Mouse (Mus musculus) brain, embryonic 14.5 days (tissue): ENCODE measurements around the gene Rasgrf2.

Experiments used
- CTCF ChIP-seq: fragments of 200-500 bp; IDR thresholded peaks from 2 replicates; pipeline ENCODE4 v1.5.1; 2012; ENCODE audit warnings: inconsistent platforms, mild to moderate bottlenecking, moderate library complexity, borderline replicate concordance; ENCODE audit not compliant: insufficient read depth, insufficient read length; ENCODE audit errors: extremely low read depth
- POLR2A ChIP-seq: fragments of 200-500 bp; IDR thresholded peaks from 2 replicates; pipeline ENCODE4 v1.6.1; 2012; ENCODE audit warnings: mild to moderate bottlenecking, inconsistent platforms, borderline replicate concordance; ENCODE audit not compliant: poor library complexity, insufficient read depth, insufficient read length, severe bottlenecking; ENCODE audit errors: extremely low read depth

- TF ChIP-seq CTCF: no peak
- TF ChIP-seq POLR2A: no peak
Observed at GRCm38 (mm10) chr13:91915192-91915581, 216.3 kb downstream of the Rasgrf2 start.
